Mouse (Mus musculus): ENCODE measurements at regions not wholly inside any gene's neighbourhood (a gene's known extent, or its start where the extent isn't known, plus 50 kb on each side); places are given as distances from the start of the nearest gene placed in this dataset.

DNA sequence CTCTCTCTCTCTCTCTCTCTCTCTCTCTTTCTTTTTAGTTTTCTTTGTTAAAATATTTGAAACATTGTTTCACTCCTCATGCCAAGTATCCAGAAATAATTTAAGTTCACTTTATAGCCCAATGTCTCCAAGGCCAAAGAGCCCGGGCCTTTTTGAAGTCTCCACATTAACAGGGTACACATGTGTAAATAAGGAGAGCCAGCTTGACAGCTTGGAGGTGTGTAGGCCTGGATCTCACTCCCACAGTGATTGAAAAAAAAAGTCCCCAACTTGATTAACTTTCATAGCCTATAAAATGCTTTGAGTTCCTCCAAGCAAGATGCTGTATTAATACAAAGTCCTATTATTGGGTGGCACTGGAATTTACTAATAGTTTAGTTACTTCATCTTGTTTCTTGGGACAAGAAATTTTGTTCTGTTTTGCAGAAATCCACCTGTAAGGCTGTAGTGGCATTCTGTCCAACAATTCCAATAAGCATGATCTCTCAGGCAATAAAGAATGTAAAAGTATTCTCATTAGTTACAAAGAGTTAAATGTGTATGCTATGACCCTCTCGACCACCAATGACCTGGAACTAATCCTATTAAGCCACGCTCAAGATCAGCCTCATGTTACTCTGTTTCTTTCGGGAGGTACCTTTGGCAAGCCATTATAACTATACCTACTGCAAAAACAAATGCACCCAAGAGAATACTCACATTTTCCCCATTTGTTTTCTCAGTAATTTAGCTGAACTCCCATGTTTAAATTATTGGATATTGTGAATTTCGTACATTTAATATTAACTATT, 215.9 kb upstream of the Acvr2a start:
- H3K4me3 ChIP-seq (ENCODE audit: insufficient read depth, low read length) = no peak overlapping the region
- no peak for TF ChIP-seq CTCF (IDR thresholded peaks at IDR 0.05; ENCODE audit: extremely low read depth, insufficient read depth, low read length)
- TF ChIP-seq POLR2A (IDR thresholded peaks at IDR 0.05; ENCODE audit: extremely low read depth, insufficient read depth, low read length) = no peak
- H3K4me1 ChIP-seq (ENCODE audit: control insufficient read depth, insufficient read depth, low read length) = no peaks in the 10 kb centered on the region
- H3K27ac ChIP-seq (ENCODE audit: insufficient read depth, low read length) = no peak overlapping the region

DNA sequence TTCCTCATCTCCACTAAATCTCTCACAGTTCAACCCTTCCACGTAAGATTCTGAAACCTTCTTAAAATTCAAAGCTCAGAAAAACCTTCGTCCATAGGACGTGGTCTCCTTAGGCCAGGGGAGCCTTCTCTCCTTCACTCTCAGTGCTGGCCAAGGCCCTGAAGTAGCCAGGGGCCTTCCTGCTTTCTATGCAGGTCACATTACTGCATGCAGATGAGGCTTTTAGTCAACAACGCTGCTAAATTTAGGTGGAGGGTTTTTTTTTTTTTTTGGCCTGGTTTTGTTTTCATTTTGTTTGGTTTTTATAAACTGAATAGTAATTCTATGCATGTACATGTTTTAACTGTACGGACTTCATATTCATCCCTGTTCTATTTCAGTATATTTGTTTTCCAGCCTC, 214.5 kb upstream of the Acvr2a start:
- H3K4me1 ChIP-seq (ENCODE audit: control insufficient read depth, insufficient read depth, low read length) = no peaks in the 10 kb centered on the region
- H3K27ac ChIP-seq (ENCODE audit: insufficient read depth, low read length) = no peak overlapping the region
- H3K4me3 ChIP-seq (ENCODE audit: insufficient read depth, low read length) = no peak overlapping the region
- TF ChIP-seq CTCF (IDR thresholded peaks at IDR 0.05; ENCODE audit: extremely low read depth, insufficient read depth, low read length) (no peak), POLR2A (IDR thresholded peaks at IDR 0.05; ENCODE audit: extremely low read depth, insufficient read depth, low read length) (no peak)

DNA sequence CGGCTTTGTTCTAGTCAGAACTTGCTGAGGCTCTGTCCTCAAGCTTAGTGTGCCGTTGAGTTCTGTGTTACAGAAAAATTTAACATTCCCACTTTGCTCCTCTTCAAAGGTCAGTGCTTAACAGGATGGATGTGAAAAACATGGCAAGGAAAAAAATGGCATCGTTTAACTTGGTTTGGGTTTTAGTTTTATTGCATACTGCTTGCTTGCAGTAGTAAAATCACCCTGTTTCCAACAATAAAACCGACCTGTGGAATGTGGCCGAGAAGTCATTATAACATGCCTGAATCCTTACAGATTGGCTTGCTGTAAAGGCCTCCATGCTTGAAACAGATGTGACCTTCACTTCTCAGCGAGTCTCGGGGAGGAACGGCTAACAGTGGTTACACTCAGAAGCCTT, 212.1 kb upstream of the Acvr2a start:
- H3K4me3 ChIP-seq (ENCODE audit: insufficient read depth, low read length) = no peak overlapping the region
- no peaks in the 10 kb centered on the region for H3K4me1 ChIP-seq (ENCODE audit: control insufficient read depth, insufficient read depth, low read length)
- TF ChIP-seq CTCF (IDR thresholded peaks at IDR 0.05; ENCODE audit: extremely low read depth, insufficient read depth, low read length) = no peak
- no peak for TF ChIP-seq POLR2A (IDR thresholded peaks at IDR 0.05; ENCODE audit: extremely low read depth, insufficient read depth, low read length)
- H3K27ac ChIP-seq (ENCODE audit: insufficient read depth, low read length) = no peak overlapping the region

DNA sequence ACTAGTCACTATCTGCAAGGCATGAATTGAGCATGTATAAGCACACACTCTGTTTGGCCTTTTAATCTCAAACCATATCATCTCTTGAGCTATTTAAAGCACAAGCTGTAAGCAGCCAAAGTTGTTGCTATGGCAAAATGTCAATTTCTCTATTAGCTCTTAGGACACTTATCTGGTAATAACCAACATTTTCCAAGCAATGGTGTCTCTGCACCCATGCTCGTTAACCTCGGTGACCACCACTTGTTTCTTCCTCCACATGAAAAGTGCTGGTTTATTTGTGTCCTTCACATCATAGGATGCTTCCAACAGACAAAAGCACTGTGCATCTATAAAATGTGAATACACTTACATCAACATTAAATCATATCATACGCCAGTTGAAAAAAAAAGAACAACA, 204.4 kb upstream of the Acvr2a start:
- Histone ChIP-seq H3K4me3 (ENCODE audit: insufficient read depth, low read length) (no peak overlapping the region), H3K4me1 (ENCODE audit: control insufficient read depth, insufficient read depth, low read length) (no peaks in the 10 kb centered on the region), H3K27ac (ENCODE audit: insufficient read depth, low read length) (no peak overlapping the region)
- TF ChIP-seq CTCF (IDR thresholded peaks at IDR 0.05; ENCODE audit: extremely low read depth, insufficient read depth, low read length) = no peak
- TF ChIP-seq POLR2A (IDR thresholded peaks at IDR 0.05; ENCODE audit: extremely low read depth, insufficient read depth, low read length) = no peak

DNA sequence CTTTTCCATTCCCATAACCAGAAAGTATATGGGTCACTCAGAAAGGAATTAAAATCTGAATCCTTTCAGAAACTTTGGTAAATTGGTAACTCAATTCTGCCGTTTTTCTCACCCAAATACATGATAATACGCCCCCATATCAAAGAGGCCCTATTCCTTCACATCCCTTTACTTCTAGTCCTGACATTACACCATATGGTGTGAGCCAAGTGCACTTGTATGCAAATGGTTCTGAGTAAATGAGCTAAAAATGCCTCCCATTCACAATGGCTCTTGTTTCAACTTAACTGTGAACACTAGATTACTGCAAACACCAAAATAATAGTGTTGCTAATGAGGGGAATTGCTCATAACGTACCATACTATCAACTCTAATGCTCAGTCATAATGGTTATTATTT, 201.7 kb upstream of the Acvr2a start:
- Histone ChIP-seq H3K4me3 (ENCODE audit: insufficient read depth, low read length) (no peak overlapping the region), H3K27ac (ENCODE audit: insufficient read depth, low read length) (no peak overlapping the region), H3K4me1 (ENCODE audit: control insufficient read depth, insufficient read depth, low read length) (no peaks in the 10 kb centered on the region)
- TF ChIP-seq CTCF (IDR thresholded peaks at IDR 0.05; ENCODE audit: extremely low read depth, insufficient read depth, low read length) = no peak
- no peak for TF ChIP-seq POLR2A (IDR thresholded peaks at IDR 0.05; ENCODE audit: extremely low read depth, insufficient read depth, low read length)

DNA sequence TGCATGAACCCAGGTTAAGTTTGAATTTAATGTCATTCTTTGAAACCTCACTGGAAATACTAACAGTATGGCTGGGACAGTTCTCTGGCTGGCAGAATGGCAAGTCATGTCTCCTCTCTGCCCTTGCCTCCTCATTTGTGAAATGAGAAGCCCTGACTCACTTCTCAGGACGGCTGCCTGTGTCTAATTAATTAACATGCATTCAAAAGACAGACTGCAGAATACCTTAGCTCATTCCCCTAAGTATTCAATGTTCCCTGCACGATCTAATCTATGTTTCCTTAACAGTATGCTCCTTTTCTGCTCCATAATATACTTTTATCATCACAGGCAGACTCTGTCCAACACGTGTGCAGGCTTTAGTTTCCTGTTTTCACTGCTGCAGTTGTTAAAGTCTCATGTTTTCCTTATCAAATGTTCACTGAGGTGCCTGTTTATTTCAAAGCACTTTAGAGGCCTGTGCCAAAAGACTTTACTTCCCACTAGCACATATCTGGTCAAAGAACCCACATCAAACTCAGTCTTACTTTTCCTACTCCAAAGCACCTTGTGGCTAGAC, 196.7 kb upstream of the Acvr2a start:
- TF ChIP-seq POLR2A (IDR thresholded peaks at IDR 0.05; ENCODE audit: extremely low read depth, insufficient read depth, low read length) (no peak), CTCF (IDR thresholded peaks at IDR 0.05; ENCODE audit: extremely low read depth, insufficient read depth, low read length) (no peak)
- H3K4me1 ChIP-seq (ENCODE audit: control insufficient read depth, insufficient read depth, low read length) = no peaks in the 10 kb centered on the region; the same call in 1 of the 2 replicates
- H3K27ac ChIP-seq (ENCODE audit: insufficient read depth, low read length) = no peak overlapping the region
- H3K4me3 ChIP-seq (ENCODE audit: insufficient read depth, low read length) = no peak overlapping the region

DNA sequence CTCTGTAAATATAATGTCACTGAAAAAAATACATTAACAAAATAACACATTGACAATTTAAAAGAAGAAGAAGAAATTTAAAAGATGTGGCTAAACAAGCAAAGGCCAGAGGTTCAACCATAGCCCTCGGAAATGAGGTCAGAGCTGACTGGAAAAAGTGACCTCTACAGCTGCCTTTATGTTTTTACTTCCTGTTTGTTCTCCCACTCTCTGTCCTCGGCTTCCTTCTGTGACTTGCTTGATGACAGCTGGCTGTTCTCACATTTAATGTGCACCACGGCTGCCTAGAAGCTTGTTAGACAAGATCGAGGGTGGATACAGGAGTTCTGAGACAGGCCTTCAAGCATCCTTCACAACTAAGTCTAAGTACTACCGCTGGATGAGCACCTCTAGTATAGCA, 194.9 kb upstream of the Acvr2a start:
- Histone ChIP-seq H3K4me3 (ENCODE audit: insufficient read depth, low read length) (no peak overlapping the region), H3K27ac (ENCODE audit: insufficient read depth, low read length) (no peak overlapping the region), H3K4me1 (ENCODE audit: control insufficient read depth, insufficient read depth, low read length) (peaks cover 2% of the 10 kb centered on the region; the same call in 1 of the 2 replicates)
- TF ChIP-seq CTCF (IDR thresholded peaks at IDR 0.05; ENCODE audit: extremely low read depth, insufficient read depth, low read length) = no peak
- TF ChIP-seq POLR2A (IDR thresholded peaks at IDR 0.05; ENCODE audit: extremely low read depth, insufficient read depth, low read length) = no peak

DNA sequence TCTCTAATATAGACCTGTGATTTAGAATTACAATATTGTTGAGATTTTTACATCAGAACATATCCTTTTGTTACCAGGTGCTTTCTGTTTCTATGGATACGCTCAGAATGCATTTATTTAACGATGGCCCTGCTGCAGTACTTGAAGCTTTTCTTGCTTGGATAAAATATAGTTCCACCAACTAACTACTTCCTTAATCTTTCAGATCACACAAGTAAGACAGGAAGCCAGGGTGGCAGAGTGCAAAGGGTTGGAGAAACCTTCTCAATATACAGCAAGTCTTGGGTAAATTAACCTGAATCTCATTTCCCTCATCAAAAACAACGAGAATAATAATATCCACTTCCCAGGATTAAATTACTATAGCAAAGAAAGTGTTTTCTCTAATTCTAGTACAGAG, 193.1 kb upstream of the Acvr2a start:
- Histone ChIP-seq H3K4me3 (ENCODE audit: insufficient read depth, low read length) (no peak overlapping the region), H3K4me1 (ENCODE audit: control insufficient read depth, insufficient read depth, low read length) (peaks cover 4% of the 10 kb centered on the region; the same call in 1 of the 2 replicates), H3K27ac (ENCODE audit: insufficient read depth, low read length) (no peak overlapping the region)
- TF ChIP-seq CTCF (IDR thresholded peaks at IDR 0.05; ENCODE audit: extremely low read depth, insufficient read depth, low read length) (no peak), POLR2A (IDR thresholded peaks at IDR 0.05; ENCODE audit: extremely low read depth, insufficient read depth, low read length) (no peak)

DNA sequence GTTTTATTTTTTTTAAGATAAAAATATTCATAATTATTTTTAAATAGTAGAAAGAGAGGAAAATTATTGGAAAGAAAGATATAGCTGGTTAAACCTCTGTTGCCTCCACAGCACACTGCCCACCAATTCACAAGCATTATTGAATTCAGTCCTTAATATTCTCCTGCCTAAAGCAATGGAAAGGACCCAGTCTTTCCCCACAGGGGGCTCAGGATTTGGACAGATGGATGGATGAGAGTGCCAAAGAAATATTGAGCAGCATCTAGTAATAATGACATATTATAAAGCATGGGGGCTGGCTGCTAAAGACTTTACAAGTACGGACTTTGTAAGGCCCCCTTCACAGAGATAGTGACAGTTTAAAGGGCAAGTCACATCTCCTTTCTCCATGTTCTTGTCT, 191.6 kb upstream of the Acvr2a start:
- Histone ChIP-seq H3K4me3 (ENCODE audit: insufficient read depth, low read length) (no peak overlapping the region), H3K27ac (ENCODE audit: insufficient read depth, low read length) (no peak overlapping the region), H3K4me1 (ENCODE audit: control insufficient read depth, insufficient read depth, low read length) (peaks cover 4% of the 10 kb centered on the region; the same call in 1 of the 2 replicates)
- TF ChIP-seq POLR2A (IDR thresholded peaks at IDR 0.05; ENCODE audit: extremely low read depth, insufficient read depth, low read length) = no peak
- no peak for TF ChIP-seq CTCF (IDR thresholded peaks at IDR 0.05; ENCODE audit: extremely low read depth, insufficient read depth, low read length)

DNA sequence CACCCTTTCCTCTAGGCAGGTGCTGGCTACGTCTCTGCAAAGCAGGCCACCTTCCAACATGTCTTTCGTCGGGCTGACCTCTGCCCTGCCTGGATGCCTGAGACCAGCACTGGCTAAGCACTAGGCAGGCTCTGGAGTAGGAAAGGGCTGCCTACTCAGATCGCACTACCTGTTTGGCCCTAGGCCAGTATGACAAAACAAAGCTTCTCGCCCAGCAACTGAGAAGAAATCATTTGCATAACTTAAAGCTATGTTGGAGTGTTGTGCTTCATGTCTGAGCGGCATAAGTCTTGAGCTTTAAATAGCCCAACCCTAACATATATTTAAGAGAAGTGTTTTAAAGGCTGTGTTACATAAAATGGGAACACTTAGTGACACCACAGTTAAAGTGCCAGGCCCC, 189.9 kb upstream of the Acvr2a start:
- H3K4me1 ChIP-seq (ENCODE audit: control insufficient read depth, insufficient read depth, low read length) = peaks cover 4% of the 10 kb centered on the region; the same call in 1 of the 2 replicates
- no peak overlapping the region for H3K27ac ChIP-seq (ENCODE audit: insufficient read depth, low read length)
- TF ChIP-seq POLR2A (IDR thresholded peaks at IDR 0.05; ENCODE audit: extremely low read depth, insufficient read depth, low read length) (no peak), CTCF (IDR thresholded peaks at IDR 0.05; ENCODE audit: extremely low read depth, insufficient read depth, low read length) (no peak)
- no peak overlapping the region for H3K4me3 ChIP-seq (ENCODE audit: insufficient read depth, low read length)

Measured in cortical plate, adult 2 months (tissue).